Mouse (Mus musculus): ENCODE results near the gene Minpp1.
"Not testable (repeated sequence)": the region's sequence is repeated elsewhere in the genome, so short reads cannot be mapped to it uniquely, and the experiment has no call there.

The Minpp1 gene

DNA sequence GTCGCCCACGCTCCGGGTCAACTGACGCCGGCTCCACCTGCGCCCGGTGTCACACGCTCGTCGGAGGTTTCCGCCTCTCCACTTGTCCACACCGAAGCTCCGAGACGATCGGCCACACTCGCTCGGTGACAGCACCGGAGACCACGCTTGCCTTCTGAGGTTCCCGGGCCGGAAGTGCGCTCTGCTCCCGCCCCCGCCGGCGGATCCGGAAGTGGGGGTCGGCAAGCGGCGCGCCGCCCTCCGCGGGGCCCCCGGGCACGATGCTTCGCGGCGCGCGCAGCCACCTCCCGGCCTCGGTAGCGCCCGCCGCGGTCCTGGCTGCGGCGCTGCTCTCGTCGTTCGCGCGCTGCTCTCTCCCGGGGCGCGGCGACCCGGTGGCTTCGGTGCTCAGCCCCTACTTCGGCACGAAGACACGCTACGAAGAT, at the start of gene Minpp1:
Gene Minpp1 (plus strand): TSS at position 89 of the 425 bp plus-strand sequence.
- peak; percentile 90 for DNase-seq (ENCODE audit: low read depth, low spot score)

DNA sequence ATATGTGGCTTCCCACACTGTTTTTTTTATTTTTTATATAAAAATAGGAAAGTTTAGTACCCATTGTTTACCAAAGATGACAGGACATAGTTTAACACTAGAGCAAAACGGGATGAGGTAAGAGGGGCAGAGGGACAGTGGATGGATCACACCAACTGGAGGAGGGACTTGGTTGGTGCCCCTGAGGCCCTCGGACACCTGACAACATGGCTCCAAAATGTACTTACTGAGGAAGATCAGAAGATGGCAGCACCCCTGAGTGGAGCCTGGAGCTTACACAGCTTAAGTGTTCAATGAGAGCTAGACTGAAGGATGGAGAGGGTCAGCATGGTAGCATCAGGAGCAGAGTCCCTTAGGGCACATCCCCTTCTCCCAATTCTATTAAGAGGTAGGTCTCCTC, 46.2 kb upstream of the Minpp1 start:
- no peak for DNase-seq (ENCODE audit: low read depth, low spot score)

- DNase-seq (ENCODE audit: low read depth, low spot score) = peak; percentile 94
These were observed 44.0 kb upstream of the Minpp1 start for GRCm38 (mm10) chr19:32441568-32441967.

GRCm38 (mm10) chr19:32448931-32449330, 36.6 kb upstream of the Minpp1 start:
- DNase-seq (ENCODE audit: low read depth, low spot score) = no peak

DNA sequence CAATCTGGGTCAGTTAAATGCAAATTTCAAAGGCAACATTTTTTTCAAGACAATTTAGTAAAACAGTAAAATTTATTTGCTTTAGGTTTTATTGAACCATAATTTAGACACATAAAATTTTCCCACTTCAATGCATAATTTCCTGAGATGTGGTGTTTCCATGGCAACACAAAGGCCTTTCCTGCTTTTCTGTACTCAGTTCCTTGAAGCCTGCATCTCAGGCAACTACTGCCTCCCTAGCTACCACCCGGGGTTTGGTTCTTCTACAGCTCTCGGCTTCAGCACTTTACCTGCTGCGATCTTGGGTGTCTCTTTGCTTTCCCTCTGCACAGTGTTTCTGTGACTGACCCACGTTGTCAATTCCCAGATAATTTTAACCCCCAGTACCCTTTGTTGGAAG, 33.3 kb upstream of the Minpp1 start:
- DNase-seq (ENCODE audit: low read depth, low spot score) = no peak

DNA sequence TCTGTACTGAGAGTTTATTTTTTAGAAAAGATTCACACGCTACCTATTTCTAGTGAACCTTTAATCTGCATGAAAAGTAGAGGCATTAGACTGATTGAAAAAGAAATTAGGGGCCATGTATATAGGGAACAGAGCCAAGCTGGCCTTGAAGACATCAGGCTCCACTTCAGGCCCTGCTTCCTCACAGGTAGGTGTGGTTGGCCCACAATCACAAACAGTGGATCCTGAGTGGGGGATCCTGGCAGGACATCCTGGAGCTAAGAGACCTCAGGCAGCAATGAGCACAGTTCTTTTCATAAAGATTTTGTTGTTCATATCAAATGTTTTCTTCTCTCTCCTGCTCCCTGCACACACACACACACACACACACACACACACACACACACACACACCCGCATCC, 28.8 kb upstream of the Minpp1 start:
- no peak for DNase-seq (ENCODE audit: low read depth, low spot score)

- DNase-seq (ENCODE audit: low read depth, low spot score) = not testable (repeated sequence)
These were observed 27.9 kb upstream of the Minpp1 start for GRCm38 (mm10) chr19:32457631-32458030.

- DNase-seq (ENCODE audit: low read depth, low spot score) = no peak
These were observed 22.5 kb upstream of the Minpp1 start for GRCm38 (mm10) chr19:32463037-32463436.

- no peak for DNase-seq (ENCODE audit: low read depth, low spot score)
These were observed 20.3 kb upstream of the Minpp1 start for GRCm38 (mm10) chr19:32465228-32465627.

- DNase-seq (ENCODE audit: low read depth, low spot score) = no peak
These were observed 19.1 kb upstream of the Minpp1 start, which contains the start of gene Rpl9-ps6 for GRCm38 (mm10) chr19:32466478-32466877. Gene Rpl9-ps6, minus strand, starts transcription at chr19:32466578.

GRCm38 (mm10) chr19:32467325-32467724, 18.2 kb upstream of the Minpp1 start:
- no peak for DNase-seq (ENCODE audit: low read depth, low spot score)

DNA sequence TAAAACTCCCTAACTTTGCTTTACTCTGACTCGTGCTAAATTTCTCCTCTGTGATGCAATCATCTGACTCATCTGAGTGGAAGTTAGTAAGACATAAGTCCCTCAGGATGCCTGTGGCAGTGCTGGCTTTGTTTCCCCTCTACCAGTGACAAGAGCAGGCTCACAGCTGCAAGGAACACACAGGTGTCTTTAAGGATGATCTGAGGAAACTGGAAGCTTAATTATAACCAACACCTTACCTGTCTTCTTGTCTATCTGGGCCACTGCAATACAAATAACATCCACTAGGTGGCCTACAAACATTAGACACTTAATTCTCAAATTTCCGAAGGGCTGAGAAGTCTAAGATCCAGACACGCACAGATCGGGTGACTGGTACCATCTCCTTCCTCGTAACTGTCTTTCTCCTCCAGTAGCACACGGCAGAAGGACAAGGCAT, 15.5 kb upstream of the Minpp1 start:
- peak; percentile 72 for DNase-seq (ENCODE audit: low read depth, low spot score)

DNA sequence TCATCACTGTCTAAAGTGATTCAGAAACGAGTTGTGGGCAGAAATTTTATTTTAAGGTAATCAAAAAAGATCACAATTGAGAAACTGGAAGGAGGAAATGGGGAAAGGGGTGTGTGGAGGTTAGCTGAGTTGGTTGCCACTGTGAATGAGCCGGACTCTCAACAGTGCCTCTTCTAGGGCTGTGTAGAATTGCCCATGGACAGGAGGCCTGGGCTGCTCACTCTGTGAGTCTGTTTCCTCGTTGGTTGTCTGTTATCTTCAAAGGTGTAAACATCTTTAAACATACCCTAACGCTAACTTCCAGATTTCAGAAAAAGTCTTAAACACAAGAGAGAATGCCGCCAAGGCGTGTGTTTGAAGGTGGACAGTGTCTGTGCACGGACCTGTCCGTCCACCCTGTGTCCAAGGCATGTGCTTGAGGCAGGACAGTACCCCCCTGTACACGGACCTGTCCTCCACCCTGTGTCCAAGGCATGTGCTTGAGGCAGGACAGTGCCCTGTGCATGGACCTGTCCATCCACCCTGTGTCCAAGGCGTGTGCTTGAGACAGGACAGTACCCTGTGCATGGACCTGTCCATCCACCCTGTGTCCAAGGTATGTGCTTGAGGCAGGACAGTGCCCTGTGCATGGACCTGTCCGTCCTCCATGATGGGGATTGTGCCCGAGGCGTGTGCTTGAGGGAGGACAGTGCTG, 14.9 kb upstream of the Minpp1 start:
- no peak for DNase-seq (ENCODE audit: low read depth, low spot score)

DNA sequence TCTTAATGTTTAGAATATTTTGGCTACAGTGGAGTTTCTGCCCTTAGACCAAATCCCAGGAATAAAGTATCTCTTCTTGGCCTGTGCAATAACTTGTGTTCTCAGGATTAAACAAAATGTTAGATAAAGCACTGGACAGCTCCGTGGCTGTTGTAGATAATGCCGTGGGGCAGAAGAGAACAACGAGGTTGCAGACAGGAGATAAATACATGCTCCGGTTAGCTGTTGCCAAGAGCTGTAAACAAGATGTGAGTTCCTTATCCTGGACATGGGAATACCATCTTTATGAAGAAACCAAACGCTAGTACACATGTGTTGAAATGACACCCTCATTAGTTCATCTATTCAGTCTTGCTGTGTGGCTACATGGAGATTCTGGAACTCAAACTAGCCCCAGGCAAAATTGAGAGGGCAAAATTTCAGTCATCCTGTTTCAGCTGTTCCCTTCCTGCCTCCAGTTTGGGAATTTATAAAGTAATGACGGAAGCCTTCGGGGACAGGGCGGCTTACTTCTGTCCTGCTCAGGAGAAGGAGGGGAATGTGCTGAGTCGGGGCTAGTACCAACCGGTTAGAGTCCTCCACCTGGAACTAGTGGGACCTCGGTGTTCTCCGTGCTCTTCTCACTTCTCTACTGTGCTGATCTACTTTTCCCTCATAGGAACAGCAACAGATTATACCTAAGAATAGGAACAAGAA, 9.4 kb upstream of the Minpp1 start:
- DNase-seq (ENCODE audit: low read depth, low spot score) = no peak

DNA sequence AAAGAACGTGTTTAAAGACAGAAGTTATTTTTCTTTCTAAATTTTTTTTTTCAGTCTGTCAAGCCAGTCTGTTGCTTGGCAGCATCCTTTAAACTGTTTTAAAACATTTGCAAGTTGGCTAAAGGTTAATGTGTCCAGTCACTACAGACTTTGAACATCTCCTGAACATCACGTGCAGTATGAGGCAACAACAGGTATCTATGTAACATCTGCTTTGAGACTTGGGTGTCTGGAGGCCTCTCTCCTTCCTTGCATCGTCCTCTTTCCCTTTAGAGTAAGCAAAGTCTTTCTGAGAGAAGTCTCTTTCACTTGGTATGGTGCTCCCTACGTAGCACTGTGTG, 8.9 kb upstream of the Minpp1 start:
- no peak for DNase-seq (ENCODE audit: low read depth, low spot score)

- no peak for DNase-seq (ENCODE audit: low read depth, low spot score)
These were observed 5.3 kb upstream of the Minpp1 start for GRCm38 (mm10) chr19:32480255-32480654.

GRCm38 (mm10) chr19:32480791-32481442, 4.7 kb upstream of the Minpp1 start:
- no peak for DNase-seq (ENCODE audit: low read depth, low spot score)

- DNase-seq (ENCODE audit: low read depth, low spot score) = no peak
These were observed 4.1 kb upstream of the Minpp1 start for GRCm38 (mm10) chr19:32481511-32481910.

GRCm38 (mm10) chr19:32484941-32485660, 468 bp upstream of the Minpp1 start:
- DNase-seq (ENCODE audit: low read depth, low spot score) = no peak

- DNase-seq (ENCODE audit: low read depth, low spot score) = peak; percentile 76
These were observed 646 bp downstream of the Minpp1 start for GRCm38 (mm10) chr19:32486106-32486724.

DNA sequence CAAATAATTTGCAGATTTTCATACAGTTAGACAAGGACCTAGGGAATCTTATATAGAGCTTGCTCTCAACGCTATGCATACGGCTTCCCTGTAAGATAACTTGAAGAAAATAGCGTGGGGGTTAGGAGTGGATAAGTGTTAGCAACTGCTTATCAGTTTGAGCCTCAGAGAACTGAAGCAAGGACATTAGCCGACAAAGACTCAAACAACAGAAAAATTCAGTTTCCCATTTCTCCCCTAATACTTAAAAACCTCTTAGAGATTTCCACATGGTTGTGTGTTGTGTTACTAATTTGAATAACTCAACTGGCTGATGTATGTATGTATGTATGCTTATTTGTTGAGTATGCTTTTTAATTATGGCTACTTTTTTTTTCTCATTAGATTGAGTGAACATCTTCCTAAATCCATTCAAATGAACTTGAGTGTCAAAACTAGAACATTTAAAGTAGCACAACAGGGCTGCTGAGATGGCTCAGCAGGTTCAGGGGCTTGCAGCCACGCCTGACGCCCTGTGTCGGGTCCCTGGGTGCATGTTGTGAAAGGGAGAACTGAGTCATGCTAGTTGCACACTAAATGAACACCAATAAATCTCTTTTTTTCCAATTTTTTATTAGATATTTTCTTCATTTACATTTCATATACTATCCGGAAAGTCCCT, 2.2 kb downstream of the Minpp1 start:
- DNase-seq (ENCODE audit: low read depth, low spot score) = peak; percentile 55
